Mouse (Mus musculus): ENCODE measurements around the gene Zdhhc4. TPM values are rescaled to one million over a fixed set of nuclear protein-coding genes. Genes with fewer than 3 reads are reported as not detected.

The Zdhhc4 gene
- polyA plus RNA-seq, 1 experiment from 2014 or later, result 87.6 TPM

GRCm38 (mm10) chr5:143275761-143276160 lies 53.3 kb downstream of the Zdhhc4 start:
- DNase-seq (ENCODE audit: low spot score), result no peak
- Histone ChIP-seq H3K4me3 (replicated peaks; ENCODE audit: low read depth, low read length) (no peak overlapping the region), H3K9me3 (replicated peaks; ENCODE audit: low read length) (no peaks in the 10 kb centered on the region), H3K27ac (no peak overlapping the region), H3K36me3 (ENCODE audit: insufficient read depth, low read length) (no peaks in the 10 kb centered on the region), H3K27me3 (ENCODE audit: insufficient read depth, low read length) (peaks cover 2% of the 10 kb centered on the region; the same call in 1 of the 2 replicates), H3K4me2 (ENCODE audit: low read length) (no peak overlapping the region), H3K9ac (ENCODE audit: low read depth, low read length) (no peak overlapping the region), H3K4me1 (replicated peaks; ENCODE audit: insufficient read depth, low read length) (no peaks in the 10 kb centered on the region)
- no peak for ATAC-seq (replicated peaks; ENCODE audit: low FRiP score, low read depth)
- 52% methylated on average over 5 of the region's 5 CpGs for WGBS
- TF ChIP-seq CTCF (IDR thresholded peaks at IDR 0.05; ENCODE audit: low read depth), result no peak

DNA sequence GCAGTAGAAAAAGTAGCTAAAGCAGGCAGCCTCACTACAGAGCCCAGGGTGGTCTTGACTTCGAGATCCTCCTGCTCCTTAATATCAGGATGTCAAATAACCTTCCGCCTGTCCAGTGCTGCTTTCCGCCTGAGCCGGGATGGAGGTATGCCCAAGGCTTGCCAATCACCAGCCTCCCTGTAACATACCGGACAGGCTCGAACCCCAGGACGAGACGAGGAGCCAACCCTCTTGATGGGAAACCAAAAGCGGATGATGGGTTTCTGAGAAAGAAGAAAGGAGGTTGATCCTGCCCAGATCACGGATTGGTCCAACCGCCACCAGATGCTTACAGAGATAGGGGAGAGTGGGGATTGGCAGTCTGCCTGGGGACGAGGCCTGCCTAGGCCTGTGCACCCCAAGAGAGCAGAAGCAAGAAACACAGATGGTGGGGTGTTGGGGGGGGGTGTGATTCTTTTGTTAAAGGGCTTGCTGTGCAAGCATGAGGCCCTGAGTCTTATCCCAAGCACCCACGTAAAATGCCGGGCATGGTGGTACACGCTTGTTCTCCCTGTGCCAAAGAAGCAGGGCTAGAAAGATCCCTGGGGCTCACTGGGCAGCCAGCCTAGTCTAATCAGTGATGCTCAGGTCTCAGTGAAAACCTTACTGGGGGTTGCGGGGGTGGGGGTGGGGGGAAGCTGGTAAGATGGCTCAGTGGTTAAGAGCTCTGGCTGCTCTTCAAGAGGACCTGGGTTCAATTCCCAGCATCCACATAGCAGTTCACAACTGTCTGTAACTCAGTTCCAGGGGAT lies 56.3 kb downstream of the Zdhhc4 start:
- no peak for ATAC-seq (replicated peaks; ENCODE audit: low FRiP score, low read depth)
- H3K27ac ChIP-seq, result no peak overlapping the region
- TF ChIP-seq CTCF (IDR thresholded peaks at IDR 0.05; ENCODE audit: low read depth), result no peak
- H3K4me3 ChIP-seq (replicated peaks; ENCODE audit: low read depth, low read length), result no peak overlapping the region
- H3K9ac ChIP-seq (ENCODE audit: low read depth, low read length), result no peak overlapping the region
- H3K27me3 ChIP-seq (ENCODE audit: insufficient read depth, low read length), result peaks cover 2% of the 10 kb centered on the region; the same call in 1 of the 2 replicates
- no peaks in the 10 kb centered on the region for H3K36me3 ChIP-seq (ENCODE audit: insufficient read depth, low read length)
- H3K9me3 ChIP-seq (replicated peaks; ENCODE audit: low read length), result no peaks in the 10 kb centered on the region
- no peak overlapping the region for H3K4me2 ChIP-seq (ENCODE audit: low read length)
- no peak for DNase-seq (ENCODE audit: low spot score)
- 90% methylated on average over 16 of the region's 16 CpGs for WGBS
- no peaks in the 10 kb centered on the region; the same call in 1 of the 2 replicates for H3K4me1 ChIP-seq (replicated peaks; ENCODE audit: insufficient read depth, low read length)

DNA sequence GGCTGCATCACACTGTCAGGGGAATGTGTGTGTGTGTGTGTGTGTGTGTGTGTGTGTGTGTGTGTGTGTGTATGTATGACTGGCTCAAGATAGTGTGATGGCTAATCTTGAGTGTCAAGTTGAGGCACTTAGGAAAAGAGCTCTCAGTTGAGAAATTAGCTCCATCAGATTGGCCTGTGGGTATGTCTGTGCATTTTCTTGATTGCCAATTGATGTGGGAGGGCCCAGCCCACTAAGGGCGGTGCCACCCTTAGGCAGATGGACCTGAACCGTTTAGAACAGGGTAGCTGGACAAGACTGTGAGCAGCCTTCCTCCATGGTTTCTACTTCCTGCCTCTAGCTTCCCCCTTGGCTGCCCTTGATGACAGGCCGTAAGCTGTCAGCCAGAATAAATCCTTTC lies 56.9 kb downstream of the Zdhhc4 start:
- DNase-seq (ENCODE audit: low spot score) (no peak), ATAC-seq (replicated peaks; ENCODE audit: low FRiP score, low read depth) (no peak)
- no peaks in the 10 kb centered on the region for H3K36me3 ChIP-seq (ENCODE audit: insufficient read depth, low read length)
- no peak for TF ChIP-seq CTCF (IDR thresholded peaks at IDR 0.05; ENCODE audit: low read depth)
- no peaks in the 10 kb centered on the region for H3K9me3 ChIP-seq (replicated peaks; ENCODE audit: low read length)
- H3K4me1 ChIP-seq (replicated peaks; ENCODE audit: insufficient read depth, low read length), result no peaks in the 10 kb centered on the region; the same call in 1 of the 2 replicates
- H3K27ac ChIP-seq, result no peak overlapping the region
- H3K4me2 ChIP-seq (ENCODE audit: low read length), result no peak overlapping the region
- 61% methylated on average over 3 of the region's 3 CpGs for WGBS
- H3K9ac ChIP-seq (ENCODE audit: low read depth, low read length), result no peak overlapping the region
- H3K27me3 ChIP-seq (ENCODE audit: insufficient read depth, low read length), result peaks cover 2% of the 10 kb centered on the region; the same call in 1 of the 2 replicates
- H3K4me3 ChIP-seq (replicated peaks; ENCODE audit: low read depth, low read length), result no peak overlapping the region

DNA sequence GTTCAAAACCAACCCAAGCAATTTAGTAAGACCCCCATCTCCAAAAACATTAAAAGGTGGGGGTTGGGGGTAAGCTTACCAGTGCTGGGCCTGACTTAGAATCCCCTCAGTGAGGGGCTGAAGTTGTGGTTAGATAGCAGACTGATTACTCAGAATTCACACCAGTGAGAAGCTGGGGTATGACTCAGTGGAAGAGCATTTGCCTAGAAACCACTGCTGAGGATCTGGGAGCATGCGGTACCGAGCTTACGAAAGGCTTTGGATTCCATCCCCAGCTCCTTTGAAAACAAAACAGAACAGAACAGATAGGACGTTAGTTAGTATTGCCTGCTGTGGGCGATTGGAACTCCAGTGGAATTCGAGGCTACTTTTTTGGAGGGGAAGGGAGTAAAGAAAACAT lies 57.4 kb downstream of the Zdhhc4 start:
- no peaks in the 10 kb centered on the region for H3K9me3 ChIP-seq (replicated peaks; ENCODE audit: low read length)
- TF ChIP-seq CTCF (IDR thresholded peaks at IDR 0.05; ENCODE audit: low read depth), result no peak
- no peaks in the 10 kb centered on the region for H3K36me3 ChIP-seq (ENCODE audit: insufficient read depth, low read length)
- WGBS, result 79% methylated on average over 6 of the region's 6 CpGs
- no peak for ATAC-seq (replicated peaks; ENCODE audit: low FRiP score, low read depth)
- no peak for DNase-seq (ENCODE audit: low spot score)
- H3K9ac ChIP-seq (ENCODE audit: low read depth, low read length), result no peak overlapping the region
- H3K27ac ChIP-seq, result no peak overlapping the region
- peaks cover 2% of the 10 kb centered on the region; the same call in 1 of the 2 replicates for H3K27me3 ChIP-seq (ENCODE audit: insufficient read depth, low read length)
- no peak overlapping the region for H3K4me2 ChIP-seq (ENCODE audit: low read length)
- no peak overlapping the region for H3K4me3 ChIP-seq (replicated peaks; ENCODE audit: low read depth, low read length)
- no peaks in the 10 kb centered on the region; the same call in 1 of the 2 replicates for H3K4me1 ChIP-seq (replicated peaks; ENCODE audit: insufficient read depth, low read length)

GRCm38 (mm10) chr5:143270151-143270519 lies 58.9 kb downstream of the Zdhhc4 start:
- no peak for TF ChIP-seq CTCF (IDR thresholded peaks at IDR 0.05; ENCODE audit: low read depth)
- peak overlapping the region; percentile 88 for H3K9ac ChIP-seq (ENCODE audit: low read depth, low read length)
- H3K9me3 ChIP-seq (replicated peaks; ENCODE audit: low read length), result no peaks in the 10 kb centered on the region
- H3K4me3 ChIP-seq (replicated peaks; ENCODE audit: low read depth, low read length), result peak overlapping the region; percentile 97
- WGBS, result 4% methylated on average over 12 of the region's 12 CpGs
- DNase-seq (ENCODE audit: low spot score), result no peak
- H3K27ac ChIP-seq, result peak overlapping the region; percentile 81; the same call in 1 of the 2 replicates
- H3K4me2 ChIP-seq (ENCODE audit: low read length), result peak overlapping the region; percentile 96
- no peaks in the 10 kb centered on the region; the same call in 1 of the 2 replicates for H3K4me1 ChIP-seq (replicated peaks; ENCODE audit: insufficient read depth, low read length)
- no peaks in the 10 kb centered on the region for H3K36me3 ChIP-seq (ENCODE audit: insufficient read depth, low read length)
- ATAC-seq (replicated peaks; ENCODE audit: low FRiP score, low read depth), result no peak
- no peaks in the 10 kb centered on the region; the same call in 1 of the 2 replicates for H3K27me3 ChIP-seq (ENCODE audit: insufficient read depth, low read length)

GRCm38 (mm10) chr5:143269363-143270150 lies 59.5 kb downstream of the Zdhhc4 start, which contains the start of gene Zfp316:
Gene Zfp316 (minus strand): TSS chr5:143270022.
- Histone ChIP-seq H3K27ac (peak within 1 kb of the TSS; percentile 81), H3K4me1 (replicated peaks; ENCODE audit: insufficient read depth, low read length) (no peaks in the 10 kb centered on the region; the same call in 1 of the 2 replicates), H3K4me2 (ENCODE audit: low read length) (peak within 1 kb of the TSS; percentile 96), H3K27me3 (ENCODE audit: insufficient read depth, low read length) (no peaks in the 10 kb centered on the region), H3K9ac (ENCODE audit: low read depth, low read length) (peak within 1 kb of the TSS; percentile 88), H3K9me3 (replicated peaks; ENCODE audit: low read length) (no peaks in the 10 kb centered on the region), H3K4me3 (replicated peaks; ENCODE audit: low read depth, low read length) (peak within 1 kb of the TSS; percentile 97), H3K36me3 (ENCODE audit: insufficient read depth, low read length) (no peaks in the 10 kb centered on the region)
- 0 out of 2 replicates have a peak, but pooled peaks have one; percentile 4 for TF ChIP-seq CTCF (IDR thresholded peaks at IDR 0.05; ENCODE audit: low read depth)
- WGBS, result under 1% methylated on average over 69 of the region's 79 CpGs
- ATAC-seq (replicated peaks; ENCODE audit: low FRiP score, low read depth) (peak; percentile 85), DNase-seq (ENCODE audit: low spot score) (peak; percentile 73)
